Mouse (Mus musculus) hindbrain, embryonic 16.5 days (tissue): Measurements from ENCODE around the gene Trpc7. TPM values are rescaled to one million over a fixed set of nuclear protein-coding genes. Genes with fewer than 3 reads are reported as not detected.
A peak's percentile ranks its signal among the peaks of the same experiment; 100 is the strongest.

ENCODE experiments used
- ATAC-seq: fragments of 200-750 bp; cut with Nextera tagmentation; 2 replicates; pipeline ENCODE4 v1.8.0; 2017; ENCODE audit warnings: moderate TSS enrichment, moderate library complexity
- H3K27ac ChIP-seq: fragments of 300-500 bp; sonication (generic); 2 replicates; pipeline ENCODE4 v1.5.1; 2014; ENCODE audit warnings: low read depth, mild to moderate bottlenecking, control low read depth, low read length, moderate library complexity
- H3K27me3 ChIP-seq: fragments of 300-500 bp; sonication (generic); replicated peaks from 2 replicates; pipeline ENCODE4 v1.6.1; 2014; ENCODE audit warnings: low read length; ENCODE audit not compliant: control insufficient read depth, insufficient read depth
- H3K36me3 ChIP-seq: fragments of 300-500 bp; sonication (generic); 2 replicates; pipeline ENCODE4 v1.6.1; 2014; ENCODE audit warnings: mild to moderate bottlenecking, low read length, moderate library complexity, mixed read lengths; ENCODE audit not compliant: control insufficient read depth, insufficient read depth
- H3K4me1 ChIP-seq: fragments of 300-500 bp; sonication (generic); 2 replicates; pipeline ENCODE4 v1.6.1; 2014; ENCODE audit warnings: low read depth, low read length; ENCODE audit not compliant: control insufficient read depth, insufficient read depth
- H3K4me2 ChIP-seq: fragments of 300-500 bp; sonication (generic); 2 replicates; pipeline ENCODE4 v1.6.1; 2014; ENCODE audit warnings: mild to moderate bottlenecking, low read length, control low read depth, moderate library complexity
- H3K4me3 ChIP-seq: fragments of 300-500 bp; sonication (generic); 2 replicates; pipeline ENCODE4 v1.5.1; 2014; ENCODE audit warnings: mild to moderate bottlenecking, low read length, control low read depth, moderate library complexity
- H3K9ac ChIP-seq: fragments of 300-500 bp; sonication (generic); 2 replicates; pipeline ENCODE4 v1.6.1; 2014; ENCODE audit warnings: low read depth, mild to moderate bottlenecking, control low read depth, low read length, moderate library complexity
- H3K9me3 ChIP-seq: fragments of 300-500 bp; sonication (generic); 2 replicates; pipeline ENCODE4 v1.6.1; 2014; ENCODE audit warnings: mild to moderate bottlenecking, low read length, moderate library complexity; ENCODE audit not compliant: control insufficient read depth
- WGBS: fragments of 180-500 bp; shearing (Covaris S2); extraction: QIAGEN DNeasy Blood & Tissue Kit; methylation state at CpG from one replicate; pipeline ENCODE4 v1.1.7; 2014; 5-methylcytosine and 5-hydroxymethylcytosine counted together
- polyA plus RNA-seq: library from polyadenylated mRNA; unstranded; fragments of >200 nt; fragmentation: Nextera tagmentation; extraction: Ambion mirVana; gene quantifications from 2 replicates; pipeline ENCODE4 v1.2.1, GENCODE M21; 2015

Gene Trpc7
- polyA plus RNA-seq, 1 experiment from 2014 or later, result 6.3 TPM

DNA sequence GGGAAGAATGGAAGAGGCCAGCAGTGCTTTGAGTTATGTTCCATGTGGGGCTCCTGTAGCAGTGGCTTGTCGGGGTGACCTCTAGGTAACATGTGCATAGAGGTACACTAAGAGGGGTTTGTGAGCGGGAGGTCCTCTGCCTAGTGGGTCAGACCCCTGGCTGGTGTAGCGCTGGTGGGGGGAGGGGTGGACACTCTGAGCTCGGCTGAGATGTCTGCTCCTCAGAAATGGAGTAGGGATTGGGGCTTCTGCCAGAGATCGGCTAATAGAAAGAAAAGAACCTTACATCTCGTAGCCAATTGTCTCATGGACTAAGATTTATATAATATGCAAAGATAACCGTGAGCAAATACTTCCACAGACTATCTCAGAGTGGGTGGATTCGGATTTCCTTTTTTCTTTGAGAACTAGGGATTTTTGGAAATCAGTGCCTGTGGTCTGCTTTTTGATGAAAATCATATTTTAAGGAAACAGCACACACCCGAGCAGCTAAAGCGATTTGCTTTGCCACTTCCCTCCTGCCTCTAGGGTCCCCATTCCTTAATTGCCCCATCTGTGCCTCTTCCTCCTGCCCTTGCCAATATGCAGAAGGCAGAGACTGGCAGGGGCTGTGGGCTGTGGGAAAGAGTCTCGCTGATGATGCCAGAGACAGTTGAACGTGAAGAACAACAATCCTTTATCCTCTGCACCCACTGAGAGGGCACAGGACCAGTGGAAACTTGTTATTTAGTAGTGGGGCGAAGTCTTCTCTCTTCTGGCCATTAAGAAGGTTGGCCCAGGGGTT lies 133.2 kb downstream of the Trpc7 start:
- Histone ChIP-seq H3K4me3 (no peak overlapping the region), H3K36me3 (no peaks in the 10 kb centered on the region), H3K4me1 (peaks cover 20% of the 10 kb centered on the region), H3K9ac (no peak overlapping the region), H3K27me3 (peaks cover 2% of the 10 kb centered on the region; the same call in 1 of the 2 replicates), H3K27ac (no peak overlapping the region), H3K9me3 (no peaks in the 10 kb centered on the region), H3K4me2 (no peak overlapping the region)
- WGBS, result 27% methylated on average over 13 of the region's 13 CpGs
- ATAC-seq, result peak; percentile 31; the same call in 1 of the 2 replicates

- H3K27ac ChIP-seq, result no peak overlapping the region
- peaks cover 10% of the 10 kb centered on the region for H3K4me1 ChIP-seq
- H3K9ac ChIP-seq, result no peak overlapping the region
- no peak overlapping the region for H3K4me2 ChIP-seq
- WGBS, result 26% methylated on average over 6 of the region's 6 CpGs
- no peak overlapping the region for H3K4me3 ChIP-seq
- H3K36me3 ChIP-seq, result no peaks in the 10 kb centered on the region
- no peak for ATAC-seq
- peaks cover 17% of the 10 kb centered on the region for H3K27me3 ChIP-seq
- H3K9me3 ChIP-seq, result no peaks in the 10 kb centered on the region
Observed at GRCm38 (mm10) chr13:56758492-56758891, 137.3 kb downstream of the Trpc7 start.

- H3K4me3 ChIP-seq, result no peak overlapping the region
- H3K27ac ChIP-seq, result no peak overlapping the region
- H3K36me3 ChIP-seq, result no peaks in the 10 kb centered on the region
- H3K9ac ChIP-seq, result no peak overlapping the region
- H3K4me2 ChIP-seq, result no peak overlapping the region
- peaks cover 21% of the 10 kb centered on the region for H3K27me3 ChIP-seq
- WGBS, result 60% methylated on average over 11 of the region's 12 CpGs
- no peaks in the 10 kb centered on the region for H3K9me3 ChIP-seq
- H3K4me1 ChIP-seq, result peaks cover 9% of the 10 kb centered on the region
- ATAC-seq, result no peak
Observed at GRCm38 (mm10) chr13:56757201-56757600, 138.6 kb downstream of the Trpc7 start.

GRCm38 (mm10) chr13:56755871-56756270 lies 139.9 kb downstream of the Trpc7 start:
- H3K4me1 ChIP-seq, result peaks cover 9% of the 10 kb centered on the region
- no peak overlapping the region for H3K9ac ChIP-seq
- H3K4me2 ChIP-seq, result no peak overlapping the region
- H3K9me3 ChIP-seq, result no peaks in the 10 kb centered on the region
- no peaks in the 10 kb centered on the region for H3K36me3 ChIP-seq
- no peak overlapping the region for H3K27ac ChIP-seq
- ATAC-seq, result no peak
- no peak overlapping the region for H3K4me3 ChIP-seq
- peaks cover 26% of the 10 kb centered on the region for H3K27me3 ChIP-seq
- WGBS, result 65% methylated on average over 6 of the region's 6 CpGs

GRCm38 (mm10) chr13:56753192-56753951 lies 142.4 kb downstream of the Trpc7 start, which contains the start of gene Gm45623:
Gene Gm45623, minus strand, starts transcription at chr13:56753827.
- Histone ChIP-seq H3K4me3 (peak within 1 kb of the TSS; percentile 57), H3K9ac (peak within 1 kb of the TSS; percentile 66), H3K9me3 (no peaks in the 10 kb centered on the region), H3K27me3 (peaks cover 27% of the 10 kb centered on the region), H3K4me2 (peak within 1 kb of the TSS; percentile 89), H3K27ac (no peak within 1 kb of the TSS), H3K36me3 (no peaks in the 10 kb centered on the region), H3K4me1 (peaks cover 9% of the 10 kb centered on the region)
- 1% methylated on average over 60 of the region's 71 CpGs for WGBS
- peak; percentile 61 for ATAC-seq

DNA sequence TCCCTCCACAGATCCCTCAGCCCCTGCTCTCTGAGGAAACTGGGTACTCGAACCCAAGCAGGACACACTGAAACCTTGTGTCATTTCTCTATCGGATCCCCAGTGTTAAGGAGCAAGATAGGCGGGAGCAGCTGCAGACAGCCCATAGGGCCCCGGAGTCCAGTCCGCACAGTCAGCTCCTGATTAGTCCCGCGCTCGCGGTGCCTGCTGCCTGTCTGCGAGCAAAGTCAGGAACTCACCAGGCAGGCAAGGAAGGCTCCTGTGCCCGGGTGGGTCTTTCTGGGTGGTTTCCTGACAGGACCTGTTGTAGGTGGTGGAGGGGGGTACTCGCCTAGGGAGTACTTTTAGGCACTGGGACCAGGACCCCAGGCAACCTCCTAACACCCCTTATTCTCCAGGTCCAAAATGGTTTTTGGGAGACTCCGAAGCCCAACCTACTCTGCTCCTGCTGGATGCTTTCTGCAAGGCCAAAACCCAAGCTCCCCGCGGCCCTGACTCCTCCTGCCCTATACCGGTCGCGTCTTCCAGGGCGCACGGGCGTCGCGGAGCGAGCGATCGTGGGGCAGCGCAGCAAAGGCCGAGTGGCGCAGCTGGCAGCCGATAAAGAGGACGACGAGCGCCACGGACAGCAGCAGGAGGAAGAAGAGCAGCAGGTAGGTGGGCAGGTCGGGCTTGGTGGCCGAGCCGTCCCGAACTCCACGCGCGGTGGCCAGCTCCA lies 143.2 kb downstream of the Trpc7 start:
- no peak for ATAC-seq
- no peaks in the 10 kb centered on the region for H3K36me3 ChIP-seq
- peak overlapping the region; percentile 66 for H3K9ac ChIP-seq
- H3K27ac ChIP-seq, result no peak overlapping the region
- peak overlapping the region; percentile 57 for H3K4me3 ChIP-seq
- H3K27me3 ChIP-seq, result peaks cover 27% of the 10 kb centered on the region
- peaks cover 9% of the 10 kb centered on the region for H3K4me1 ChIP-seq
- H3K4me2 ChIP-seq, result peak overlapping the region; percentile 89
- no peaks in the 10 kb centered on the region for H3K9me3 ChIP-seq
- WGBS, result 1% methylated on average over 34 of the region's 41 CpGs

DNA sequence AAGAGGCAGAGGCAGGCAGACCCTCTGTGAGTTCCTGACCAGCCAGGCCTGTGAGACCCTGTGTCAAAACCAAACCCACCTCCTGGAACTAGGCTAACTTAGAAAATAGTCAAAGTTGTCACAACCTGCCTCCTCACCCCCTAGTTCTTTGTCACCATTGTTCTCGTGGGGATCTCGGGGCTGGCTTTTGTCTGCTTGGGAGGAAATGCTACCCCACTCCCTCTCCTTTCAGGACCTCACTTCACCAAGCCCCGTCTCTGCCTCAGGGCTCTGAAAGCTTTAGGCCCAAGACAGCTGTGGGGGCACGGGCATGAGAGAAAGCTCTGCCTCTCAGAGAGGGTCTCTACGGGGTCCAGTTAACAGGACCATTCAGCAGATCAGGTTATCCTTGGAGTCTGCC lies 144.0 kb downstream of the Trpc7 start:
- 21% methylated on average over 5 of the region's 5 CpGs for WGBS
- H3K4me3 ChIP-seq, result no peak overlapping the region
- H3K4me1 ChIP-seq, result peaks cover 9% of the 10 kb centered on the region
- no peak overlapping the region for H3K9ac ChIP-seq
- H3K4me2 ChIP-seq, result peak overlapping the region; percentile 89
- no peaks in the 10 kb centered on the region for H3K9me3 ChIP-seq
- H3K27me3 ChIP-seq, result peaks cover 27% of the 10 kb centered on the region
- no peak overlapping the region for H3K27ac ChIP-seq
- ATAC-seq, result no peak
- no peaks in the 10 kb centered on the region for H3K36me3 ChIP-seq

- no peak for ATAC-seq
- no peak overlapping the region for H3K9ac ChIP-seq
- H3K27me3 ChIP-seq, result peaks cover 17% of the 10 kb centered on the region
- H3K4me3 ChIP-seq, result no peak overlapping the region
- H3K4me2 ChIP-seq, result no peak overlapping the region
- H3K4me1 ChIP-seq, result peaks cover 9% of the 10 kb centered on the region
- no peaks in the 10 kb centered on the region for H3K9me3 ChIP-seq
- no peak overlapping the region for H3K27ac ChIP-seq
- no peaks in the 10 kb centered on the region for H3K36me3 ChIP-seq
- 90% methylated on average over 7 of the region's 7 CpGs for WGBS
Observed at GRCm38 (mm10) chr13:56749377-56749776, 146.4 kb downstream of the Trpc7 start.

DNA sequence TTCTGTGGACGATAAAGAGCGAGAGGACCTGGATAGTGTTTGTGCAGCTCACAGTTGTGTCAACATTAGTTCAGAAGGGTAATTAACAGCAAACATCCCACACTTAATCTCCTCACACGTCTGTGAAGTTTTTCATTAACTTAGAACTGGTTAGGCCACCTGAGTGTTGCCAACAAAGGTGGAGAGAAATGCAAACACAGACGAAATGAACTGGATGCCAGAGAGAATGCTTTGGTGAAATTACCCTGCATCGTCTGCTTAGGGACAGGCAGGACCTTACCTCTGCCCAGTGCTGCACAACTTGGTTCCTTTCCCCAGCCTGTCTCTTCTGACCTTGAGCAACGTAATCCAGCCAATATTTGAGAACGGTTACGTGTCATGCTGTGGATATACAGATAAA lies 148.2 kb downstream of the Trpc7 start:
- no peaks in the 10 kb centered on the region for H3K4me1 ChIP-seq
- no peak overlapping the region for H3K27ac ChIP-seq
- H3K27me3 ChIP-seq, result peaks cover 9% of the 10 kb centered on the region
- no peak overlapping the region for H3K9ac ChIP-seq
- H3K36me3 ChIP-seq, result no peaks in the 10 kb centered on the region
- H3K4me3 ChIP-seq, result no peak overlapping the region
- no peak overlapping the region for H3K4me2 ChIP-seq
- no peak for ATAC-seq
- H3K9me3 ChIP-seq, result no peaks in the 10 kb centered on the region
- WGBS, result 77% methylated on average over 8 of the region's 8 CpGs
